Mouse (Mus musculus) bone marrow macrophage, adult 2 months (primary cell): ENCODE results near the gene Slc6a9. TPM values are rescaled to one million over a fixed set of nuclear protein-coding genes. Genes with fewer than 3 reads are reported as not detected.
A peak's percentile ranks its signal among the peaks of the same experiment; 100 is the strongest.

Experiments used
- H3K27ac ChIP-seq: 2 replicates; pipeline ENCODE4 v1.5.1; 2012; ENCODE audit warnings: low read depth, low read length; ENCODE audit not compliant: insufficient read depth
- H3K4me1 ChIP-seq: 2 replicates; pipeline ENCODE4 v1.6.1; 2012; ENCODE audit warnings: low read length; ENCODE audit not compliant: control insufficient read depth, insufficient read depth
- H3K4me3 ChIP-seq: 2 replicates; pipeline ENCODE4 v1.5.1; 2012; ENCODE audit warnings: mild to moderate bottlenecking, low read length, moderate library complexity; ENCODE audit not compliant: insufficient read depth
- CTCF ChIP-seq: IDR thresholded peaks from 2 replicates; pipeline ENCODE4 v1.5.1; 2012; ENCODE audit warnings: low read depth, mild to moderate bottlenecking, low read length, moderate library complexity
- POLR2A ChIP-seq: IDR thresholded peaks from 2 replicates; pipeline ENCODE4 v1.6.1; 2012; ENCODE audit warnings: mild to moderate bottlenecking, low read depth, low read length, borderline replicate concordance
- polyA plus RNA-seq: library from polyadenylated mRNA; stranded (reverse); fragments of >200 nt; gene quantifications from 2 replicates; pipeline ENCODE4 v1.2.4, GENCODE M21; 2012; ENCODE audit not compliant: missing spikeins, insufficient read depth, insufficient read length

Gene Slc6a9
- polyA plus RNA-seq, 1 experiment = 2.2 TPM

DNA sequence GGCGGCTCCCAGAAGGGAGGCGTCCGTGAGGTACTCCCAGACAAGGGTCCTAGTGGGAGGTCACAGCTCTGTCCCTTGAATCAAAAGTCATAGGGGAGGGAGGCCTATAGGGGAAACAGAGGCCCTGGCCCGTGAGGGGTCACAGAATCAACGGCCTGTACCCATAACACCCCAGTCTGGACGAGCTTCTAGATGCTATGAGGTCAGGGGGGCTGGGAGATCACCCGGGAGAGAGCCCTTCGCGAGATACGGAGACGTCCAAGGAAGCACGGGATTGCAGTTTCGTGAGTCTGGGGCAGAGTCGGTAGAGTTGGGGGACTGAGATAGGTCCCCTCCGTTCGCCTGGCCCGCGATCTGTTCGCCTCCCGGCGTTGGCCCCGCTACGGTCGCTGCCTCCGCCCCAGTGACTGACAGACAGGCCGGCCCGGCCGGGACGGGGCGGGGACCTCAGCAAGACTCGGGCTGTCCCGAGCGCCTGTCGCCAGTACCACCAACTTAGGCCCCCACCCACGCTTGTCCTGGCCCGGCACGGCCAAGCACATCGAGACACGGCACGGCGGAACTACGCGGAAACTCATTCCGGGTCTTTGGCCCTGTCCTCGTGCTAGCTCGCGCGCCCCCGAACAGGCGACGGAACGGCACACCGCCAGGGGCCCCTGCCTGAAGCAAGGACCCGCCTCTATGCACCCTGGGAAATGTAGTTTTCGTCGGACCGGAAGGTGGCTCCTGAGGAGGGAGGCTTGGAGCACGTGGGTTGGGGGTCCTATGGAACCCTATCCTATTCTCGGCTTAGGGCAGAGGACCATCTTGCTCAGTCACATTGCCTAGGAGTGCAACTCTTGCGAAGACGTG lies 80.5 kb downstream of the Slc6a9 start, which contains the start of gene Ipo13:
Ipo13 (minus strand) TSS at position 409 of the 852 bp plus-strand sequence.
- TF ChIP-seq POLR2A (no peak), CTCF (no peak)
- Histone ChIP-seq H3K4me1 (peaks cover 48% of the 10 kb centered on the region), H3K27ac (peak within 1 kb of the TSS; percentile 98), H3K4me3 (peak within 1 kb of the TSS; percentile 79)

DNA sequence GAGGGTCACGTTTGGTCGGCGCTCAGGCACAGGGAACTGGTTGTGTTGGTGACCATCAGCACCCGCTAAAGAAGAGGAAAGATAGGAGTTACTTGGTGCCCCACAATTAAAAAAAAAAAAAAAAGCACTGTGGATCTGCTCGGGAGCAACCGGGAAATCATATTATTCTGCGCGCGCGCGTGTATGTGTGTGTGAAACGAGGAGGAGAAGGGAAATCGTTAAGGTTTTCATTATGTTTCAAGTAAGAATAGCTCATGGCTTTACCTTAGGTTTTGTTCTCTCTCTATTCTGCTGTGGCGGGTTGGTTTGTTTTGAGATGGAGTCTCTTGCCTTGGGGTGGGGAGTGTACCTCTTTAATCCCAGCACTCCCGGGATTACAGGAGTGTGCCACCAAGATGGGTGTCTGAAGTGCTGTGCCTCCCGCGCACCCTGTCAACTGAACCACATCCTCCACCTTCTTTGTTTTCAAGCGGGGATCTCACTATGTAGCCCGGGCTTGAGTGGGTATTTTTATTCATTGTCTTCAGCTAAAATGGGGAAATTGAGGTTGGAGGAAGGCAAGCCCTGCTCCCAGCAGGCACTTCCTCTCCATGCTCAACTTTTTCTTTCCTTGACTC lies 81.3 kb downstream of the Slc6a9 start:
- H3K4me1 ChIP-seq = peaks cover 43% of the 10 kb centered on the region
- TF ChIP-seq POLR2A (no peak), CTCF (no peak)

DNA sequence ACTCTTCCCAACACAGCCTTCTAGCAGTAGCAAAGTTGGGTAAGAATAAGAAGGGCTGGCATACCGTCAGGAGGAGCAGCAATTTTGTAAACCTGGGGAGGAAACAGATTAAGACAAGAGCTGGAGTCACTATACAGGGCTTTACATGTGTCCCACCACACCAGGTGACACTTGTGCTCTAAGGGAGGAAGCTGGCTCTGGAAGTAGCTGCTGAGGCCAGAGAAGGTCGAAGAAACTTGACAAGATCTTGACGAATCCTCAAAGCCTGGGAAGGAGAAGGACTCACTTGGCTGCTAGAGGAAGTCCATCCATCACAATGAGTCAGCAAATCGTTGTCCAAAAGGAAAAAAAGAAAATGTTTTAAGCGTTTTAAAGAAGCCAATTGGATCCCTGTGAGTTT lies 82.1 kb downstream of the Slc6a9 start:
- TF ChIP-seq POLR2A = no peak
- TF ChIP-seq CTCF = no peak
- Histone ChIP-seq H3K4me1 (peaks cover 43% of the 10 kb centered on the region), H3K27ac (peak overlapping the region; percentile 98), H3K4me3 (peak overlapping the region; percentile 79)

More for the DNA sequence above, 81.3 kb downstream of the Slc6a9 start:
- peak overlapping the region; percentile 79 for H3K4me3 ChIP-seq
- peak overlapping the region; percentile 98 for H3K27ac ChIP-seq

DNA sequence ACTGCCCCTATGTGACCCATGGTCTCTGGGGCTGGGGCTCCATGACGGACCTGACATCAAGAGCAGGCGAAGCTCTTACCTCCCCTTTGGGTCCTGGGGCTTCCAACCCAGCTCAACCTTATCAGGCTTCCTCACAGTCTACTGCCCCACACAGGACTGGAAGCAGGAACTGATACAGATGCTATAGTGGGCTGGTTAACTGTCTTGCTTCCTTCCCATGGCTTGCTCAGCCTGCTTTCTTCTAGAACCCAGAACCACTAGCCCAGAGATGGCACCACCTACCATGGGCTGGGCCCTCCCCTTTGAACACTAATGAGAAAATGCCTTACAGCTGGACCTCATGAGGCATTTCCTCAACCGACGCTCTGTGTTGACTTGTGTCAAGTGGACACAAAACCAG lies 83.1 kb downstream of the Slc6a9 start:
- TF ChIP-seq POLR2A = no peak
- no peak for TF ChIP-seq CTCF
- H3K4me3 ChIP-seq = no peak overlapping the region
- H3K4me1 ChIP-seq = peaks cover 43% of the 10 kb centered on the region
- H3K27ac ChIP-seq = peak overlapping the region; percentile 98

DNA sequence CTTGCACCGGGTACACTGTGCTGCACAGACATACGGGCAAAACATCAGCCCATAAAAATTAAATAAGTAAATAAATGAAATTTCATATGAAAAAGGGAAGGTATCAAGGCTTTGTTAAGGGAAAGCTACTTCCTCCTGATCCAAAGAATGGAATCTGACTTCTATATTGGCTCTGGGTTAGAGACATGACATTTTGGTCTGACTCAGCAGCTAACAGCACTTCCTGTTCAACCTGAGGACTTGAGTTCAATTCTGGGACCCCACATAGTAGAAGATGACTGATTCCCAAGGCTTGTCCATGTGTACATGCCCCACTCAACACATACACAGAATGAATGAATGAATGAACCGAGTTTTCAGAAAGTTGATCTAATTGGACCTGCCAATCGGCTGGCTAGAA lies 83.5 kb downstream of the Slc6a9 start:
- TF ChIP-seq CTCF (no peak), POLR2A (no peak)
- Histone ChIP-seq H3K27ac (peak overlapping the region; percentile 98), H3K4me3 (no peak overlapping the region), H3K4me1 (peaks cover 41% of the 10 kb centered on the region)

DNA sequence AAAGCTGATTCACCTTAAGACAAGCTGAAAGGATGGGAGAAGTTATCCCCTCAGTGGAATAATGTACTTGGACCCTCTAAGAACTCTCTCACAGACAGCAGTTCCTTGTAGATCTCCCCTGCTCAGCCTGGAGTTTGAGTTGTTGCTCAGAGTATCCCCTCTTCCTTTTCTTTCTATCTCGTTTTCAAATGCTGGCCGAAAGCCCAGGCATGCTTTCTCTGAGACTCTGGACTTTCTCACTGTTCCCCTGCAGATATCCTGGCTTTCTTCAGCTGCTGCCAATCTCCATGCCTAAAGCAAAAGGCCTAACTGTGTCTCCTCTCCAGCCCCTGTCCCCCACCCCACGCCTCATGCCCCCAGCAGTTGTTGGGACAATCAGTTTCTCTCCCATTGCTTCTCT lies 84.0 kb downstream of the Slc6a9 start:
- TF ChIP-seq POLR2A (no peak), CTCF (no peak)
- Histone ChIP-seq H3K4me1 (peaks cover 37% of the 10 kb centered on the region), H3K4me3 (no peak overlapping the region), H3K27ac (peak overlapping the region; percentile 7)

DNA sequence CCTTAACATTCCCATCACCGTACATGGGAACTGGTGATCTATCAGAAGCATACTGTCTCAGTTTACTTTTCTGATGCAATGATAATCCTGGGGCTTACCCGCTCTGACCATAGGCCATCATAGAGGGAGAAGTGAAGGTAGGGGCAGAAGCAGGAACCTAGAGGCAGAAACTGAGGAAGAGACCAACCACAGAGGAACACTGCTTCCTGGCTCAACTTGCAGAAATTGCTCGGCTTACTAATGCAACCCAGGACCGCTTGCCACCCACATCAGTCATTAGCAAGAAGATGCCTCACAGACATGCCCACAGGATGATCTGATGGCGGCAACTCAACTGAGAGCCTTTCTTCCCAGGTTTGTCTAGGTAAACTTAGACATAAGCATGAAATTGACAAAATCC lies 84.5 kb downstream of the Slc6a9 start:
- Histone ChIP-seq H3K4me1 (peaks cover 32% of the 10 kb centered on the region), H3K27ac (0 out of 2 replicates have a peak overlapping the region, but pooled peaks have one; percentile 7), H3K4me3 (no peak overlapping the region)
- TF ChIP-seq CTCF (no peak), POLR2A (no peak)

DNA sequence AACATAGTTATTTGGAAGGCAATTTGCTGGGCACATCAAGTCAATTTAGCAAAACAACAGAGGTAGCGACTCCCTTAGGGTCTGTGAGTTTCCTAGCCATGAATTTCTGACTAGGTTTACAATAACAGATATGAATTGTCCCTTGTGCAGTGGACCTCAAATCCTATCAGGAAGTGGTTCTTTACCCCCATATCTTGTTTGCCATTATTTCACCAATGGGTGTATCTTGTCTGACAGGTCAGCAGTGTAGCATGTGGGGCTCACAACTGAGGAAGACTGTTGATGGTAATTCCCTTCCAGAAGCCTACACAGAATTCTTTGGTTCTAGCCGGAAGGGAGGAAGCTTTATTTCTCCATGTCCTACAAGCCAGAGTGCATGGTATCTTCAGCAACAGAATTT lies 87.1 kb downstream of the Slc6a9 start:
- TF ChIP-seq POLR2A = no peak
- TF ChIP-seq CTCF = no peak
- peaks cover 30% of the 10 kb centered on the region for H3K4me1 ChIP-seq
- H3K27ac ChIP-seq = no peak overlapping the region
- H3K4me3 ChIP-seq = no peak overlapping the region

DNA sequence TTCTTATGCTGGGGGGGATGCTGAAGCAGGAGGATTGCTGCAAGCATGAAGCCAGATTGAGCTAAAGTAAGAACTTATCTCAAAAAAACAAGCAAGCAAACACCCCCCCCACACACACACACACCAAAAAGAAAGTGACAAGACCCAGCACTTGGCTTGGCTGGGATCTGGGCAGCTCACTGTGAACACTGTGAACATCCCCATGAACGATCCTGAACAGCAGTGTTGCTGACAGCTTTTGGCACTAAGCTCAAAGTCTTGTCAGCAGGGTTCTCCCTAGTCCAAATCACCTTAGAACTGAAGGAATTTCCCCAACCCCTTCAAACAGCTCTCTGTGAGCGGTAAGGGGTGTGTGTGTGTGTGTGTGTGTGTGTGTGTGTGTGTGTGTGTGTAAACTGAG lies 89.1 kb downstream of the Slc6a9 start:
- H3K4me1 ChIP-seq = peaks cover 10% of the 10 kb centered on the region
- TF ChIP-seq POLR2A (no peak), CTCF (no peak)
- H3K4me3 ChIP-seq = no peak overlapping the region
- no peak overlapping the region for H3K27ac ChIP-seq

Other genes with a start within 250 kb of the Slc6a9 start
- gene Dmap1, start 152.2 kb upstream of the Slc6a9 start, polyA plus RNA-seq = 17.9 and 21.7 TPM in 2 replicates
- gene Gm12845, start 110.1 kb upstream of the Slc6a9 start, polyA plus RNA-seq = not detected in 2 replicates
- not detected in 2 replicates for gene Klf17, start 68.9 kb upstream of the Slc6a9 start, polyA plus RNA-seq
- not detected in 2 replicates for gene Ccdc24, start 38.1 kb downstream of the Slc6a9 start, polyA plus RNA-seq
- gene B4galt2, start 49.0 kb downstream of the Slc6a9 start, polyA plus RNA-seq = 0.32 TPM in 1 of 2 replicates, not detected in the other
- 712 and 757 TPM in 2 replicates for gene Atp6v0b, start 52.8 kb downstream of the Slc6a9 start, polyA plus RNA-seq
- 4.0 and 5.1 TPM in 2 replicates for gene Dph2, start 57.5 kb downstream of the Slc6a9 start, polyA plus RNA-seq
- 77.8 and 95.3 TPM in 2 replicates for gene Ipo13, start 80.5 kb downstream of the Slc6a9 start, polyA plus RNA-seq
- gene Artn, start 95.3 kb downstream of the Slc6a9 start, polyA plus RNA-seq = not detected in 2 replicates